12 mouse cellular contexts compared by ENCODE assay signal in the genomic region with DNA sequence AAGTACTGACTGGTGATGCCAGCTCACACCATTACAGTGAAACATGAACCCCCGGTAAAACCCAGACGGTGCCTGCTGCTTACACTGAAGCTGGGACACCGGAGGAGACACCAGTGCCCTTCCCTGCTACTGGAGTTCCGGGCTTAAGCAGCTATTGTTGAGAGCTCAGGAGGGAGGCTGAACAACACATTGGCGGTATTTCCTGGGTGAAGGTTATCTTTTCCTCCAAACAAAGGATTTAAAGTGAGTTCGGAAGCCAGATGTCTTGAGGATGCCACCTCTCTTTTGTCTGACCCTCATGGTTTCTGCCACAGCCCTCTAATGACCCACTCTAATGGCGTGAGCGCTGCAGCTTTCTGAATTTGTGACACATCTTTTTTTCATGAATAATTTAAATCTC. TPM values are rescaled to one million over a fixed set of nuclear protein-coding genes. Genes with fewer than 3 reads are reported as not detected.
DNase-seq lines count a peak whose midpoint lies in the region; ATAC-seq and TF ChIP-seq lines count a peak whose summit lies in the region.
"Had no signal": no experiment of that assay in that cellular context is flagged by ENCODE, and none has a peak within 500 bp of the region (broad histone marks: within the 10 kb centered on the region; RNA-seq: fewer than 3 reads in every experiment).

No protein-coding gene starts in this region.

- no peaks in the 10 kb centered on the region for H3K27me3 ChIP-seq in embryonic facial prominence, embryonic 14.5 days (replicated peaks; ENCODE audit: control insufficient read depth, insufficient read depth, low read length)
- no peaks in the 10 kb centered on the region for H3K27me3 ChIP-seq in hindbrain, embryonic 15.5 days
- no peaks in the 10 kb centered on the region for H3K27me3 ChIP-seq in neural tube, embryonic 12.5 days (replicated peaks)
- H3K27me3 ChIP-seq: limb, embryonic 15.5 days; Patski had no signal

- no peak overlapping the region for H3K9ac ChIP-seq in embryonic facial prominence, embryonic 14.5 days (ENCODE audit: low read depth, low read length)
- H3K9ac ChIP-seq in hindbrain, embryonic 15.5 days: no peak overlapping the region
- H3K9ac ChIP-seq in neural tube, embryonic 12.5 days: peak overlapping the region; percentile 43
- H3K9ac ChIP-seq: limb, embryonic 15.5 days had no signal

- no peaks in the 10 kb centered on the region for H3K9me3 ChIP-seq in embryonic facial prominence, embryonic 14.5 days (ENCODE audit: control insufficient read depth, low read length)
- no peaks in the 10 kb centered on the region for H3K9me3 ChIP-seq in hindbrain, embryonic 15.5 days
- H3K9me3 ChIP-seq in neural tube, embryonic 12.5 days: no peaks in the 10 kb centered on the region
- H3K9me3 ChIP-seq: limb, embryonic 15.5 days had no signal

- peak; percentile 35 for DNase-seq in gastrocnemius, adult 2 months
- DNase-seq in gastrocnemius, postnatal 14 days: no peak
- peak; percentile 48 for DNase-seq in embryonic facial prominence, embryonic 14.5 days (ENCODE audit: low spot score)
- DNase-seq in testis, postnatal 14 days (ENCODE audit: low spot score): no peak
- DNase-seq in frontal cortex, adult 2 months (ENCODE audit: extremely low spot score in 1 of 2, low spot score in 1 of 2): no peak
- no peak for DNase-seq in layer of hippocampus, postnatal 14 days (ENCODE audit: low spot score in 2 of 2)
- DNase-seq: layer of hippocampus, adult 9-11 months had no signal

- no peak overlapping the region for H3K4me3 ChIP-seq in gastrocnemius, adult 2 months
- H3K4me3 ChIP-seq in embryonic facial prominence, embryonic 14.5 days (ENCODE audit: low read depth, low read length): no peak overlapping the region
- no peak overlapping the region for H3K4me3 ChIP-seq in hindbrain, embryonic 15.5 days
- H3K4me3 ChIP-seq in neural tube, embryonic 12.5 days: no peak overlapping the region
- H3K4me3 ChIP-seq: limb, embryonic 15.5 days had no signal

- WGBS in embryonic facial prominence, embryonic 14.5 days: 31% methylated on average over 8 of the region's 8 CpGs
- WGBS in hindbrain, embryonic 15.5 days: 16% methylated on average over 8 of the region's 8 CpGs
- 10% methylated on average over 8 of the region's 8 CpGs for WGBS in neural tube, embryonic 12.5 days

- no peak for TF ChIP-seq CTCF in gastrocnemius, adult 2 months (IDR thresholded peaks at IDR 0.05)

- 0 out of 2 replicates have a peak, but pooled peaks have one; percentile 14 for ATAC-seq in embryonic facial prominence, embryonic 14.5 days (ENCODE audit: low read depth)
- ATAC-seq in hindbrain, embryonic 15.5 days (ENCODE audit: low FRiP score, low read depth): no peak
- ATAC-seq in neural tube, embryonic 12.5 days (ENCODE audit: low FRiP score, low read depth): no peak
- ATAC-seq: Patski had no signal

- no peak overlapping the region for H3K4me2 ChIP-seq in embryonic facial prominence, embryonic 14.5 days (ENCODE audit: low read depth, low read length)
- peak overlapping the region; percentile 31 for H3K4me2 ChIP-seq in hindbrain, embryonic 15.5 days
- H3K4me2 ChIP-seq in neural tube, embryonic 12.5 days (replicated peaks): peak overlapping the region; percentile 42
- H3K4me2 ChIP-seq: limb, embryonic 15.5 days had no signal

- peaks cover 7% of the 10 kb centered on the region; the same call in 1 of the 2 replicates for H3K36me3 ChIP-seq in embryonic facial prominence, embryonic 14.5 days (ENCODE audit: control insufficient read depth, insufficient read depth, low read length)
- H3K36me3 ChIP-seq in hindbrain, embryonic 15.5 days: 0 out of 2 replicates have a peak, but pooled peaks cover 3% of the 10 kb centered on the region
- H3K36me3 ChIP-seq in neural tube, embryonic 12.5 days: peaks cover 16% of the 10 kb centered on the region

- H3K27ac ChIP-seq in gastrocnemius, adult 2 months: peak overlapping the region; percentile 49; the same call in 1 of the 2 replicates
- no peak overlapping the region for H3K27ac ChIP-seq in embryonic facial prominence, embryonic 14.5 days (replicated peaks; ENCODE audit: low read depth, low read length)
- H3K27ac ChIP-seq in hindbrain, embryonic 15.5 days (replicated peaks): peak overlapping the region; percentile 77
- H3K27ac ChIP-seq in neural tube, embryonic 12.5 days: peak overlapping the region; percentile 69
- H3K27ac ChIP-seq: limb, embryonic 15.5 days; macrophage had no signal

- intact Hi-C loops in gastrocnemius, adult 2 months (cut with DNase I): no loop called here
- intact Hi-C loops in gastrocnemius, postnatal 14 days (cut with DNase I; ENCODE audit: low total_unique reads): no loop called here

- H3K4me1 ChIP-seq in embryonic facial prominence, embryonic 14.5 days (ENCODE audit: control insufficient read depth, insufficient read depth, low read length): peaks cover 4% of the 10 kb centered on the region
- H3K4me1 ChIP-seq in hindbrain, embryonic 15.5 days (replicated peaks): peaks cover 54% of the 10 kb centered on the region
- peaks cover 57% of the 10 kb centered on the region for H3K4me1 ChIP-seq in neural tube, embryonic 12.5 days

RNA-seq across cellular contexts. Expression of a gene that starts 10.9 kb away (rescaled TPM):
- 1 to 10 TPM; 6.9 to 8.8 TPM for total RNA-seq in gastrocnemius, adult 2 months (2021)
- 1 to 10 TPM; 6.4 to 7.7 TPM for total RNA-seq in gastrocnemius, postnatal 14 days (2021)
- 33.8 and 34.7 TPM in 2 replicates for polyA plus RNA-seq in embryonic facial prominence, embryonic 14.5 days (2014; fragmentation: Nextera tagmentation; extraction: Ambion mirVana)
- polyA plus RNA-seq in hindbrain, embryonic 15.5 days (2015; fragmentation: Nextera tagmentation; extraction: Ambion mirVana): 24.0 and 31.0 TPM in 2 replicates
- polyA plus RNA-seq in neural tube, embryonic 12.5 days (2016; fragmentation: Nextera tagmentation; extraction: Ambion mirVana): 85.7 and 89.1 TPM in 2 replicates
- 7.5 and 8.1 TPM in 2 replicates for polyA plus RNA-seq in frontal cortex, adult 2 months (2012; rRNA removed)
- 10 to 100 TPM; 23.2 to 23.9 TPM for total RNA-seq in layer of hippocampus, postnatal 14 days (2021)

Comparison
In these comparisons a context has a peak if more than half of its experiments do, and no peak if none do; other contexts are left out.
1. DNase-seq: peak in gastrocnemius, adult 2 months (single experiment) and embryonic facial prominence, embryonic 14.5 days (single experiment); none in gastrocnemius, postnatal 14 days (single experiment), testis, postnatal 14 days (single experiment), frontal cortex, adult 2 months (0 of 2) and layer of hippocampus, postnatal 14 days (0 of 2).